Mouse (Mus musculus): ENCODE measurements around the gene Ncam1. TPM values are rescaled to one million over a fixed set of nuclear protein-coding genes. Genes with fewer than 3 reads are reported as not detected.

The Ncam1 gene
- polyA plus RNA-seq, 1 experiment from 2014 or later = 166 TPM

DNA sequence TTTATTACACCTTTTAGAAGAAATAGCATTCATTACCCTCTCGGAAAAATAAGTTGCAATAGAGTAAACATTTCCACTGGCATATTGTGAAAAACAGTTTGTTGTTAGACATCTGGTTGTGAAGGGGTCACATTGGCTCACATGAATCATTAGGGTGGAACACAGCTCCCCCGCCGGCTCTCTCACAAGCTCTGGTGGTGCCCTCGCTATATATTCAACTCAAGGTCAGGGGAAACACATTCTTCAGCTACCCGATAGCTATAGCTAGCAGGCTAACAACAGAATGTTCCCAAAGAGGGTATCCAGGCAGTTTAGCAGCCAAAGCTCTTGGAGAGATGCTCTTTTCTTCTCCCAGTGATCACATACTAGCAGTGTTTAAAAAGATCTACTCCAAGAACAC lies 133.4 kb downstream of the Ncam1 start:
- no peak for ATAC-seq (replicated peaks; ENCODE audit: low FRiP score)
- Histone ChIP-seq H3K9ac (no peak overlapping the region), H3K27ac (no peak overlapping the region), H3K4me2 (no peak overlapping the region), H3K27me3 (no peaks in the 10 kb centered on the region), H3K4me3 (replicated peaks) (no peak overlapping the region), H3K9me3 (replicated peaks) (no peaks in the 10 kb centered on the region), H3K36me3 (no peaks in the 10 kb centered on the region), H3K4me1 (peaks cover 21% of the 10 kb centered on the region)
- 19% methylated on average over 5 of the region's 5 CpGs for WGBS

DNA sequence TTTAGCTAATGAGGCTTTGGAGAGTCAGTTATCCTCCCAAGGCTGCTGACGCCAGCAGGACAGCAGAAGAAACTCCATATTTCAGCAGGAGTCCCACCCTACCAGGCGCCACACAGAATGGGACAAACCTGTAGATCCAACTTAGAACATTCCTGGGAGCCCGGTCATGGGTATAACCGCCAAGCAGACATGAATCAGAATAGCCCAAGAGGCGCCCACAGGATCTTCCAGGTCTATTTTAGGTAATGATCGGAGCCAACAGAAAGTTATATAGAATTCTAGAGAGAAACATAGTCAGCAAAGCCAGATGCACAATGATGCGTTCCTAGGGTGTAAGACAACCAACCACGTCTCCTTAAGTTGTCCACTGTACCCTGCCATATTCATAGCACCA lies 134.8 kb downstream of the Ncam1 start:
- H3K9ac ChIP-seq = no peak overlapping the region
- H3K27ac ChIP-seq = no peak overlapping the region
- H3K9me3 ChIP-seq (replicated peaks) = no peaks in the 10 kb centered on the region
- WGBS = 91% methylated on average over 8 of the region's 8 CpGs
- no peaks in the 10 kb centered on the region for H3K27me3 ChIP-seq
- no peak for ATAC-seq (replicated peaks; ENCODE audit: low FRiP score)
- peaks cover 21% of the 10 kb centered on the region for H3K4me1 ChIP-seq
- no peak overlapping the region for H3K4me2 ChIP-seq
- H3K36me3 ChIP-seq = no peaks in the 10 kb centered on the region
- H3K4me3 ChIP-seq (replicated peaks) = no peak overlapping the region

- H3K27ac ChIP-seq = no peak overlapping the region
- no peak for ATAC-seq (replicated peaks; ENCODE audit: low FRiP score)
- H3K9ac ChIP-seq = no peak overlapping the region
- H3K27me3 ChIP-seq = no peaks in the 10 kb centered on the region
- 72% methylated on average over 8 of the region's 8 CpGs for WGBS
- no peak overlapping the region for H3K4me3 ChIP-seq (replicated peaks)
- no peak overlapping the region for H3K4me2 ChIP-seq
- H3K4me1 ChIP-seq = peaks cover 21% of the 10 kb centered on the region
- no peaks in the 10 kb centered on the region for H3K9me3 ChIP-seq (replicated peaks)
- H3K36me3 ChIP-seq = no peaks in the 10 kb centered on the region
These were observed 135.5 kb downstream of the Ncam1 start for GRCm38 (mm10) chr9:49662958-49663926.

- no peak overlapping the region for H3K27ac ChIP-seq
- H3K9ac ChIP-seq = no peak overlapping the region
- H3K4me1 ChIP-seq = peaks cover 21% of the 10 kb centered on the region
- no peaks in the 10 kb centered on the region for H3K9me3 ChIP-seq (replicated peaks)
- H3K4me3 ChIP-seq (replicated peaks) = no peak overlapping the region
- H3K4me2 ChIP-seq = no peak overlapping the region
- H3K36me3 ChIP-seq = no peaks in the 10 kb centered on the region
- WGBS = 94% methylated on average over 2 of the region's 2 CpGs
- ATAC-seq (replicated peaks; ENCODE audit: low FRiP score) = no peak
- no peaks in the 10 kb centered on the region for H3K27me3 ChIP-seq
These were observed 137.2 kb downstream of the Ncam1 start for GRCm38 (mm10) chr9:49661480-49661879.

DNA sequence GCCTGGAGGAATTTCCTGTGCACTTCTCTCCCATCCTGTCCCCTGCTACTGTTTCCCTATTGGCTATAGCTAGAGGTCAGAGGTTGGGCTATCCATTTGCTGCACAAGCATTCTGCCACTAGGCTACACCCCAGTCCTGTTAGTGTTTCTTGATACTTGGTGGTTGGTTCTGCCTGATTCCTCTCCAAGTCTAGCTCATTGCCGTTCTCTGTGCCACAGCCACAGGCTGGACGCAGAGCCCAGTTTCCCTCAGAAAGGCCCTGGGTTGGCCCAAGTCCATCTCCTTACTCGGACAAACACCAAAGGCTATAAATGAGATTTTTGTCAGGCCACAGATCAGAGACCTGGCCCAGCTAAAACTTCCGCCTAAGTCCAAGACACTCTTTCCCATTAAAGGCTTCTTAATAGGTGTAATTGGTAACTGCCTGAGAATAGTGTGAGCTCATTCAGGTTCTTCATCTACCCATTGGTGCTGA lies 140.3 kb downstream of the Ncam1 start:
- no peak overlapping the region for H3K27ac ChIP-seq
- H3K4me3 ChIP-seq (replicated peaks) = no peak overlapping the region
- no peak overlapping the region for H3K9ac ChIP-seq
- H3K36me3 ChIP-seq = no peaks in the 10 kb centered on the region
- no peak overlapping the region for H3K4me2 ChIP-seq
- 73% methylated on average over 4 of the region's 4 CpGs for WGBS
- no peak for ATAC-seq (replicated peaks; ENCODE audit: low FRiP score)
- H3K27me3 ChIP-seq = no peaks in the 10 kb centered on the region
- no peaks in the 10 kb centered on the region for H3K9me3 ChIP-seq (replicated peaks)
- H3K4me1 ChIP-seq = peaks cover 11% of the 10 kb centered on the region; the same call in 1 of the 2 replicates

- no peak overlapping the region for H3K9ac ChIP-seq
- WGBS = 95% methylated on average over 3 of the region's 3 CpGs
- no peak overlapping the region for H3K4me2 ChIP-seq
- H3K4me1 ChIP-seq = no peaks in the 10 kb centered on the region
- H3K4me3 ChIP-seq (replicated peaks) = no peak overlapping the region
- peaks cover 6% of the 10 kb centered on the region; the same call in 1 of the 2 replicates for H3K36me3 ChIP-seq
- ATAC-seq (replicated peaks; ENCODE audit: low FRiP score) = no peak
- no peak overlapping the region for H3K27ac ChIP-seq
- H3K27me3 ChIP-seq = no peaks in the 10 kb centered on the region
- H3K9me3 ChIP-seq (replicated peaks) = 0 out of 2 replicates have a peak, but pooled peaks cover 2% of the 10 kb centered on the region
These were observed 144.3 kb downstream of the Ncam1 start for GRCm38 (mm10) chr9:49654470-49654869.

DNA sequence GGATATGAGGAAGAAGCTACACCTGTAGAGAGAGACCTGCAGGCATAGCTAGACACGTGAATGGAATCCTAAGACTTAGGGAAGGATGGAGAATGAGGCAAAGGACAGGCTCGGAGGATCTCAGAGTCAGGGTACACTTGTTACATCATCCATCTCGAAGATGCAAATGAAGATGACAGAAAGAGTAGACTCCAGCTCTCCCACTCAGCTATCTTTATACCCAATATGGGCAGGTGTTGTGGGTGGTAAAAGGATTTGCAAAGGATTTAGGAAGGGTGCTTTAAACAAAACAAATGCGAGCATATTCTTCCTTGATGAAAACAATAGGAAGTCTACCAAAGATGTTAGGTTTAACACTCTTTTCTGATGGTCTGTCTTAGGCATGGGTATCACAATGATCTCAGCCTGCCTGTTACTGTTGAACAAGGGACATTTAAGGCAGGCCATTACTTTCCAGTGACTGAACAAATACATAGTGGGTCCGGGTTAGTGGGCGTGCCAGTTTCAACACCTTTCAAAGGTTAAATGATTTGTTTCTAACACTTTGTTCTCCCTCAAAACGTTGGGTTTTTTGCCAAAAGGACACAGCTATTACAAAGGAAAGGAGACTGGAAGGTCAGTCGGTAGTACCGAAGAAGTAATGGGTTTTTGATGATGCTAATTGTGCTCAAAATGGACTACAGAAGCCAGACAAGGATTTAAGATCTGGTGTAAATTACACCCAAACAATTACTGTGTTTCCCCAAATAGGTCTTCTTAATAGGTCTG lies 145.1 kb downstream of the Ncam1 start:
- Histone ChIP-seq H3K27ac (no peak overlapping the region), H3K4me2 (no peak overlapping the region), H3K4me1 (no peaks in the 10 kb centered on the region), H3K9ac (no peak overlapping the region), H3K4me3 (replicated peaks) (no peak overlapping the region), H3K9me3 (replicated peaks) (0 out of 2 replicates have a peak, but pooled peaks cover 2% of the 10 kb centered on the region), H3K36me3 (peaks cover 6% of the 10 kb centered on the region; the same call in 1 of the 2 replicates), H3K27me3 (no peaks in the 10 kb centered on the region)
- ATAC-seq (replicated peaks; ENCODE audit: low FRiP score) = no peak
- 67% methylated on average over 9 of the region's 9 CpGs for WGBS

- H3K4me1 ChIP-seq = peaks cover 7% of the 10 kb centered on the region; the same call in 1 of the 2 replicates
- H3K36me3 ChIP-seq = peaks cover 12% of the 10 kb centered on the region
- no peak overlapping the region for H3K4me2 ChIP-seq
- H3K4me3 ChIP-seq (replicated peaks) = no peak overlapping the region
- no peak overlapping the region for H3K9ac ChIP-seq
- 97% methylated on average over 2 of the region's 2 CpGs for WGBS
- H3K27ac ChIP-seq = no peak overlapping the region
- ATAC-seq (replicated peaks; ENCODE audit: low FRiP score) = no peak
- H3K27me3 ChIP-seq = no peaks in the 10 kb centered on the region
- H3K9me3 ChIP-seq (replicated peaks) = peaks cover 5% of the 10 kb centered on the region; the same call in 1 of the 2 replicates
These were observed 154.4 kb downstream of the Ncam1 start for GRCm38 (mm10) chr9:49644296-49644695.

GRCm38 (mm10) chr9:49640764-49641163 lies 158.0 kb downstream of the Ncam1 start:
- Histone ChIP-seq H3K4me3 (replicated peaks) (no peak overlapping the region), H3K9me3 (replicated peaks) (no peaks in the 10 kb centered on the region), H3K27me3 (no peaks in the 10 kb centered on the region), H3K27ac (peak overlapping the region; percentile 24; the same call in 1 of the 2 replicates), H3K4me1 (peaks cover 10% of the 10 kb centered on the region; the same call in 1 of the 2 replicates), H3K36me3 (no peaks in the 10 kb centered on the region; the same call in 1 of the 2 replicates), H3K4me2 (no peak overlapping the region), H3K9ac (no peak overlapping the region)
- no peak for ATAC-seq (replicated peaks; ENCODE audit: low FRiP score)
- 94% methylated on average over 3 of the region's 3 CpGs for WGBS

GRCm38 (mm10) chr9:49640142-49640541 lies 158.6 kb downstream of the Ncam1 start:
- WGBS = 40% methylated on average over 8 of the region's 8 CpGs
- Histone ChIP-seq H3K4me2 (no peak overlapping the region), H3K9ac (no peak overlapping the region), H3K4me3 (replicated peaks) (no peak overlapping the region), H3K27me3 (no peaks in the 10 kb centered on the region), H3K4me1 (peaks cover 10% of the 10 kb centered on the region; the same call in 1 of the 2 replicates), H3K9me3 (replicated peaks) (no peaks in the 10 kb centered on the region), H3K36me3 (no peaks in the 10 kb centered on the region; the same call in 1 of the 2 replicates), H3K27ac (peak overlapping the region; percentile 24; the same call in 1 of the 2 replicates)
- peak; percentile 62; the same call in 1 of the 2 replicates for ATAC-seq (replicated peaks; ENCODE audit: low FRiP score)

- no peak overlapping the region for H3K4me2 ChIP-seq
- no peak overlapping the region for H3K4me3 ChIP-seq (replicated peaks)
- no peak overlapping the region for H3K9ac ChIP-seq
- no peaks in the 10 kb centered on the region for H3K9me3 ChIP-seq (replicated peaks)
- no peak for ATAC-seq (replicated peaks; ENCODE audit: low FRiP score)
- H3K27ac ChIP-seq = no peak overlapping the region
- no peaks in the 10 kb centered on the region; the same call in 1 of the 2 replicates for H3K36me3 ChIP-seq
- no peaks in the 10 kb centered on the region for H3K27me3 ChIP-seq
- H3K4me1 ChIP-seq = peaks cover 10% of the 10 kb centered on the region; the same call in 1 of the 2 replicates
These were observed 160.8 kb downstream of the Ncam1 start for GRCm38 (mm10) chr9:49637955-49638354.
